Mouse (Mus musculus) megakaryocyte progenitor cell, adult 5-6 weeks (primary cell): ENCODE measurements at regions not wholly inside any gene's neighbourhood (a gene's known extent, or its start where the extent isn't known, plus 50 kb on each side); places are given as distances from the start of the nearest gene placed in this dataset.
A peak's percentile ranks its signal among the peaks of the same experiment; 100 is the strongest.

Experiments used
- ATAC-seq: replicated peaks from 2 replicates; pipeline ENCODE4 v1.8.0; 2016; ENCODE audit warnings: mild to moderate bottlenecking, moderate TSS enrichment, inconsistent platforms; ENCODE audit not compliant: poor library complexity

DNA sequence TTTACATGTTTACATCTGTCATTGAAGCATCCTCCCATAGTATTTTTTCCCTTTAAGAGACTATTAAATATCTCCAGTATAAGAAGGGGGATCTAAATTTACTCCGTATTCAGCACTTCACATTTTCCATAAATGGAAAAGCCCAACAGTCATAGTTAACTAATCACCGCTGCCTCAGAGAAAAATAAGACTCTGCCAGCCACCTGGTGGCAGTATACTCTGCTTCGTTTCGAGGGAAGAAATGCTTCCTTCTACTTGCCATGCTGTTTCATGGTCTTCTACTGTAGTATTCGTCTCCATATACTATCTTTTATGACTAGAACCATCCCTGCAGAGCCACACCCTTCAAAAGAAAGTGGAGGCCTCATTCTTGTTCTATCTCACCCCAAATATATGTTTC is 52.0 kb upstream of the Tro start:
- ATAC-seq = peak; percentile 46; the same call in 1 of the 2 replicates
